In the genomic region with DNA sequence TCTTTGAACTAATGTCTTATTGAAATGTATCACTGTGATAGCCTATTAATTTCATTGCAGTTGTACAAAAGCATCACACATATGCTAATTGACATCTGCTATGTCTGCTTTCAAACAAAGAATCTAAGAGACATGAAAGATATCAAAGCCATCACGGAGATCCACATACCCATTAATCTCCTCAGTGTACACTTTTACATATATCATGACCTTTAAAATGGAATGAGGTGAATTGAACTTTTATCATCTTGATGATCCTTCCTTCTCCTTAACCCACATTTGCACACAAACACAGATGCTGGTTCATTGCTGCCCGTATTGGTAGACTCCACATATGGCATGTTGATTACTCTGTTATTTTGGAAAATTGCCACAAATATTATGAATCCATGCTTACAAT, we compare ENCODE assay signal across 24 mouse cellular contexts.
DNase-seq lines count a peak whose midpoint lies in the region; ATAC-seq and TF ChIP-seq lines count a peak whose summit lies in the region.
"Had no signal": no experiment of that assay in that cellular context is flagged by ENCODE, and none has a peak within 500 bp of the region (broad histone marks: within the 10 kb centered on the region; RNA-seq: fewer than 3 reads in every experiment).

No protein-coding gene starts in this region.

- H3K27me3 ChIP-seq in forebrain, embryonic 13.5 days: no peaks in the 10 kb centered on the region
- no peaks in the 10 kb centered on the region for H3K27me3 ChIP-seq in forebrain, embryonic 11.5 days (ENCODE audit: control insufficient read depth, insufficient read depth, low read length)
- no peaks in the 10 kb centered on the region for H3K27me3 ChIP-seq in forebrain, embryonic 15.5 days
- H3K27me3 ChIP-seq in forebrain, embryonic 12.5 days: no peaks in the 10 kb centered on the region
- H3K27me3 ChIP-seq: CH12.LX; embryonic facial prominence, embryonic 13.5 days; embryonic facial prominence, embryonic 15.5 days; Patski had no signal

- WGBS in forebrain, embryonic 13.5 days: 62% methylated on average over 2 of the region's 2 CpGs
- 87% methylated on average over 2 of the region's 2 CpGs for WGBS in forebrain, embryonic 11.5 days
- WGBS in forebrain, embryonic 15.5 days: 51% methylated on average over 2 of the region's 2 CpGs
- WGBS in forebrain, embryonic 12.5 days: 67% methylated on average over 2 of the region's 2 CpGs

- TF ChIP-seq POLR2A in brain, embryonic 14.5 days (IDR thresholded peaks at IDR 0.05; ENCODE audit: borderline replicate concordance, extremely low read depth, insufficient read depth, insufficient read length, poor library complexity, severe bottlenecking): no peak

- no peak overlapping the region for H3K4me2 ChIP-seq in forebrain, embryonic 13.5 days
- no peak overlapping the region for H3K4me2 ChIP-seq in forebrain, embryonic 11.5 days (ENCODE audit: low read depth, low read length, severe bottlenecking)
- H3K4me2 ChIP-seq in forebrain, embryonic 15.5 days (replicated peaks): no peak overlapping the region
- H3K4me2 ChIP-seq in forebrain, embryonic 12.5 days: no peak overlapping the region
- H3K4me2 ChIP-seq: embryonic facial prominence, embryonic 13.5 days; embryonic facial prominence, embryonic 15.5 days had no signal

- no peak for DNase-seq in forebrain, embryonic 11.5 days (ENCODE audit: low spot score)
- DNase-seq in brain, embryonic 14.5 days (ENCODE audit: low read depth): peak; percentile 54
- DNase-seq: adrenal gland, adult 8-10 months; adrenal gland, postnatal 14 days; adrenal gland, postnatal 36 days; B cell, adult 2 months; cerebellum, adult 11 months; cerebellum, adult 18-20 months; cerebellum, adult 8-10 months; cerebellum, adult 9-11 months; cerebellum, postnatal 14 days; cerebellum, postnatal 36 days; embryo, embryonic 11 days had no signal

- no peaks in the 10 kb centered on the region for H3K4me1 ChIP-seq in forebrain, embryonic 13.5 days
- H3K4me1 ChIP-seq in forebrain, embryonic 11.5 days (replicated peaks; ENCODE audit: control insufficient read depth, insufficient read depth, low read length): no peaks in the 10 kb centered on the region
- H3K4me1 ChIP-seq in forebrain, embryonic 15.5 days: no peaks in the 10 kb centered on the region
- H3K4me1 ChIP-seq in forebrain, embryonic 12.5 days: no peaks in the 10 kb centered on the region
- H3K4me1 ChIP-seq: embryonic facial prominence, embryonic 13.5 days; embryonic facial prominence, embryonic 15.5 days had no signal

- no peak overlapping the region for H3K4me3 ChIP-seq in forebrain, embryonic 13.5 days
- no peak overlapping the region for H3K4me3 ChIP-seq in forebrain, embryonic 11.5 days (ENCODE audit: low read depth, low read length)
- no peak overlapping the region for H3K4me3 ChIP-seq in forebrain, embryonic 15.5 days
- no peak overlapping the region for H3K4me3 ChIP-seq in forebrain, embryonic 12.5 days (replicated peaks)
- H3K4me3 ChIP-seq: embryonic facial prominence, embryonic 13.5 days; embryonic facial prominence, embryonic 15.5 days; erythroblast, embryonic 14.5 days had no signal

- H3K27ac ChIP-seq in forebrain, embryonic 13.5 days: no peak overlapping the region
- H3K27ac ChIP-seq in forebrain, embryonic 11.5 days (ENCODE audit: low read depth, low read length): no peak overlapping the region
- no peak overlapping the region for H3K27ac ChIP-seq in forebrain, embryonic 15.5 days (replicated peaks)
- no peak overlapping the region for H3K27ac ChIP-seq in forebrain, embryonic 12.5 days
- H3K27ac ChIP-seq: embryonic facial prominence, embryonic 13.5 days; embryonic facial prominence, embryonic 15.5 days had no signal

- TF ChIP-seq CTCF in brain, embryonic 14.5 days (IDR thresholded peaks at IDR 0.05; ENCODE audit: borderline replicate concordance, extremely low read depth, insufficient read depth, insufficient read length): no peak

- peak; percentile 38; the same call in 1 of the 2 replicates for ATAC-seq in forebrain, embryonic 13.5 days
- ATAC-seq in forebrain, embryonic 11.5 days (replicated peaks; ENCODE audit: low FRiP score): no peak
- ATAC-seq in forebrain, embryonic 15.5 days (replicated peaks): 0 out of 2 replicates have a peak, but pooled peaks have one; percentile 35
- no peak for ATAC-seq in forebrain, embryonic 12.5 days (ENCODE audit: low FRiP score)
- ATAC-seq: activated CD4-positive, CD25-positive, alpha-beta regulatory T cell, adult 4 months; CD4-positive, CD25-positive, alpha-beta regulatory T cell, adult 4 months; Patski had no signal

- no peaks in the 10 kb centered on the region for H3K9me3 ChIP-seq in forebrain, embryonic 13.5 days (replicated peaks)
- H3K9me3 ChIP-seq in forebrain, embryonic 11.5 days (ENCODE audit: control insufficient read depth, low read length): no peaks in the 10 kb centered on the region
- H3K9me3 ChIP-seq in forebrain, embryonic 15.5 days: no peaks in the 10 kb centered on the region
- no peaks in the 10 kb centered on the region for H3K9me3 ChIP-seq in forebrain, embryonic 12.5 days
- H3K9me3 ChIP-seq: embryonic facial prominence, embryonic 13.5 days; embryonic facial prominence, embryonic 15.5 days; G1E had no signal

- H3K36me3 ChIP-seq in forebrain, embryonic 13.5 days (ENCODE audit: poor library complexity, severe bottlenecking): no peaks in the 10 kb centered on the region
- H3K36me3 ChIP-seq in forebrain, embryonic 11.5 days (ENCODE audit: control insufficient read depth, insufficient read depth, low read length): no peaks in the 10 kb centered on the region
- H3K36me3 ChIP-seq in forebrain, embryonic 15.5 days: no peaks in the 10 kb centered on the region
- no peaks in the 10 kb centered on the region for H3K36me3 ChIP-seq in forebrain, embryonic 12.5 days (replicated peaks)
- H3K36me3 ChIP-seq: embryonic facial prominence, embryonic 13.5 days; embryonic facial prominence, embryonic 15.5 days; G1E had no signal

- no peak overlapping the region for H3K9ac ChIP-seq in forebrain, embryonic 13.5 days
- H3K9ac ChIP-seq in forebrain, embryonic 11.5 days (ENCODE audit: low read length): no peak overlapping the region
- no peak overlapping the region for H3K9ac ChIP-seq in forebrain, embryonic 15.5 days (replicated peaks)
- no peak overlapping the region for H3K9ac ChIP-seq in forebrain, embryonic 12.5 days
- H3K9ac ChIP-seq: embryonic facial prominence, embryonic 13.5 days; embryonic facial prominence, embryonic 15.5 days had no signal

Comparison
In these comparisons a context has a peak if more than half of its experiments do, and no peak if none do; other contexts are left out.
1. ATAC-seq: peak in forebrain, embryonic 13.5 days (single experiment) and forebrain, embryonic 15.5 days (single experiment); none in forebrain, embryonic 11.5 days (single experiment) and forebrain, embryonic 12.5 days (single experiment).